Mouse (Mus musculus) limb, embryonic 15.5 days (tissue): ENCODE results near the gene Iqcf3. TPM values are rescaled to one million over a fixed set of nuclear protein-coding genes. Genes with fewer than 3 reads are reported as not detected.

Experiments used
- ATAC-seq: fragments of 200-750 bp; cut with Nextera tagmentation; 2 replicates; pipeline ENCODE4 v1.8.0; 2017; ENCODE audit warnings: low read depth, moderate TSS enrichment; ENCODE audit not compliant: insufficient number of reproducible peaks, low FRiP score, low TSS enrichment
- H3K27ac ChIP-seq: fragments of 300-500 bp; sonication (generic); 2 replicates; pipeline ENCODE4 v1.5.1; 2015; ENCODE audit warnings: moderate library complexity, mild to moderate bottlenecking, inconsistent platforms
- H3K27me3 ChIP-seq: fragments of 300-500 bp; sonication (generic); 2 replicates; pipeline ENCODE4 v1.6.1; 2015; ENCODE audit warnings: inconsistent platforms
- H3K36me3 ChIP-seq: fragments of 300-500 bp; sonication (generic); 2 replicates; pipeline ENCODE4 v1.6.1; 2015; ENCODE audit warnings: inconsistent platforms
- H3K4me1 ChIP-seq: fragments of 300-500 bp; sonication (generic); 2 replicates; pipeline ENCODE4 v1.6.1; 2015; ENCODE audit warnings: inconsistent platforms
- H3K4me2 ChIP-seq: fragments of 300-500 bp; sonication (generic); 2 replicates; pipeline ENCODE4 v1.6.1; 2015; ENCODE audit warnings: mild to moderate bottlenecking, inconsistent platforms
- H3K4me3 ChIP-seq: fragments of 300-500 bp; sonication (generic); 2 replicates; pipeline ENCODE4 v1.5.1; 2015; ENCODE audit warnings: mild to moderate bottlenecking, inconsistent platforms
- H3K9ac ChIP-seq: fragments of 300-500 bp; sonication (generic); 2 replicates; pipeline ENCODE4 v1.6.1; 2015; ENCODE audit warnings: inconsistent platforms
- H3K9me3 ChIP-seq: fragments of 300-500 bp; sonication (generic); 2 replicates; pipeline ENCODE4 v1.6.1; 2016; ENCODE audit warnings: inconsistent platforms
- WGBS: fragments of 180-500 bp; shearing (Covaris S2); methylation state at CpG from one replicate; pipeline ENCODE4 v1.1.7; 2015; 5-methylcytosine and 5-hydroxymethylcytosine counted together
- polyA plus RNA-seq: library from polyadenylated mRNA; unstranded; fragments of >200 nt; fragmentation: Nextera tagmentation; extraction: Ambion mirVana; gene quantifications from 2 replicates; pipeline ENCODE4 v1.2.1, GENCODE M21; 2015

Iqcf3 gene
- polyA plus RNA-seq, 1 experiment from 2014 or later: not detected

GRCm38 (mm10) chr9:106469776-106470175 is 91.7 kb downstream of the Iqcf3 start:
- no peak overlapping the region for H3K4me3 ChIP-seq
- H3K27ac ChIP-seq: no peak overlapping the region
- peaks cover 3% of the 10 kb centered on the region; the same call in 1 of the 2 replicates for H3K27me3 ChIP-seq
- no peak overlapping the region for H3K4me2 ChIP-seq
- ATAC-seq: no peak
- peaks cover 36% of the 10 kb centered on the region for H3K4me1 ChIP-seq
- H3K9me3 ChIP-seq: no peaks in the 10 kb centered on the region
- H3K36me3 ChIP-seq: no peaks in the 10 kb centered on the region
- no peak overlapping the region for H3K9ac ChIP-seq
- WGBS: 60% methylated on average over 9 of the region's 9 CpGs

- Histone ChIP-seq H3K27me3 (peaks cover 3% of the 10 kb centered on the region; the same call in 1 of the 2 replicates), H3K27ac (no peak overlapping the region), H3K9me3 (no peaks in the 10 kb centered on the region), H3K9ac (no peak overlapping the region), H3K4me3 (no peak overlapping the region), H3K36me3 (no peaks in the 10 kb centered on the region), H3K4me2 (no peak overlapping the region), H3K4me1 (peaks cover 36% of the 10 kb centered on the region)
- no peak for ATAC-seq
- WGBS: 68% methylated on average over 6 of the region's 6 CpGs
Measured at GRCm38 (mm10) chr9:106469317-106469716, 92.1 kb downstream of the Iqcf3 start.

GRCm38 (mm10) chr9:106467746-106468145 is 93.7 kb downstream of the Iqcf3 start:
- 89% methylated on average over 7 of the region's 7 CpGs for WGBS
- Histone ChIP-seq H3K9me3 (no peaks in the 10 kb centered on the region), H3K27me3 (0 out of 2 replicates have a peak, but pooled peaks cover 5% of the 10 kb centered on the region), H3K4me2 (no peak overlapping the region), H3K4me1 (peaks cover 36% of the 10 kb centered on the region), H3K9ac (no peak overlapping the region), H3K36me3 (peaks cover 10% of the 10 kb centered on the region), H3K4me3 (no peak overlapping the region), H3K27ac (no peak overlapping the region)
- no peak for ATAC-seq

- Histone ChIP-seq H3K9ac (no peak overlapping the region), H3K9me3 (no peaks in the 10 kb centered on the region), H3K4me2 (no peak overlapping the region), H3K27me3 (0 out of 2 replicates have a peak, but pooled peaks cover 5% of the 10 kb centered on the region), H3K36me3 (peaks cover 19% of the 10 kb centered on the region), H3K4me1 (peaks cover 29% of the 10 kb centered on the region), H3K27ac (no peak overlapping the region), H3K4me3 (no peak overlapping the region)
- 94% methylated on average over 6 of the region's 6 CpGs for WGBS
- no peak for ATAC-seq
Measured at GRCm38 (mm10) chr9:106466721-106467120, 94.7 kb downstream of the Iqcf3 start.

- H3K4me1 ChIP-seq: peaks cover 23% of the 10 kb centered on the region
- peak within 1 kb of the TSS; percentile 50 for H3K27ac ChIP-seq
- H3K9me3 ChIP-seq: no peaks in the 10 kb centered on the region
- H3K4me3 ChIP-seq: peak within 1 kb of the TSS; percentile 59
- ATAC-seq: no peak
- H3K27me3 ChIP-seq: 0 out of 2 replicates have a peak, but pooled peaks cover 5% of the 10 kb centered on the region
- peak within 1 kb of the TSS; percentile 98 for H3K4me2 ChIP-seq
- 28% methylated on average over 26 of the region's 26 CpGs for WGBS
- peak within 1 kb of the TSS; percentile 65 for H3K9ac ChIP-seq
- H3K36me3 ChIP-seq: peaks cover 27% of the 10 kb centered on the region
Measured at GRCm38 (mm10) chr9:106465571-106466200, 95.7 kb downstream of the Iqcf3 start, which contains the start of gene Gpr62. TSS of gene Gpr62 (minus strand) at chr9:106465938.

- Histone ChIP-seq H3K9me3 (no peaks in the 10 kb centered on the region), H3K36me3 (peaks cover 33% of the 10 kb centered on the region), H3K27me3 (0 out of 2 replicates have a peak, but pooled peaks cover 5% of the 10 kb centered on the region), H3K9ac (peak overlapping the region; percentile 65), H3K4me2 (peak overlapping the region; percentile 98), H3K4me1 (peaks cover 26% of the 10 kb centered on the region), H3K27ac (peak overlapping the region; percentile 50), H3K4me3 (peak overlapping the region; percentile 59)
- ATAC-seq: peak; percentile 50; the same call in 1 of the 2 replicates
- 1% methylated on average over 98 of the region's 99 CpGs for WGBS
Measured at GRCm38 (mm10) chr9:106464751-106465541, 96.5 kb downstream of the Iqcf3 start.

GRCm38 (mm10) chr9:106463122-106464063 is 98.0 kb downstream of the Iqcf3 start:
- Histone ChIP-seq H3K9me3 (no peaks in the 10 kb centered on the region), H3K4me2 (no peak overlapping the region), H3K36me3 (peaks cover 38% of the 10 kb centered on the region), H3K27ac (no peak overlapping the region), H3K9ac (no peak overlapping the region), H3K27me3 (0 out of 2 replicates have a peak, but pooled peaks cover 5% of the 10 kb centered on the region), H3K4me3 (no peak overlapping the region), H3K4me1 (peaks cover 32% of the 10 kb centered on the region)
- no peak for ATAC-seq
- 83% methylated on average over 21 of the region's 21 CpGs for WGBS

GRCm38 (mm10) chr9:106462430-106462800 is 99.0 kb downstream of the Iqcf3 start:
- no peak for ATAC-seq
- 90% methylated on average over 12 of the region's 12 CpGs for WGBS
- H3K4me2 ChIP-seq: no peak overlapping the region
- no peak overlapping the region for H3K4me3 ChIP-seq
- peaks cover 39% of the 10 kb centered on the region for H3K4me1 ChIP-seq
- H3K36me3 ChIP-seq: peaks cover 38% of the 10 kb centered on the region
- no peak overlapping the region for H3K9ac ChIP-seq
- H3K9me3 ChIP-seq: no peaks in the 10 kb centered on the region
- H3K27ac ChIP-seq: no peak overlapping the region
- 0 out of 2 replicates have a peak, but pooled peaks cover 5% of the 10 kb centered on the region for H3K27me3 ChIP-seq

GRCm38 (mm10) chr9:106461641-106462429 is 99.6 kb downstream of the Iqcf3 start:
- ATAC-seq: no peak
- no peaks in the 10 kb centered on the region for H3K9me3 ChIP-seq

GRCm38 (mm10) chr9:106461026-106461415 is 100.4 kb downstream of the Iqcf3 start:
- Histone ChIP-seq H3K9ac (no peak overlapping the region), H3K27ac (no peak overlapping the region), H3K4me1 (peaks cover 52% of the 10 kb centered on the region), H3K27me3 (0 out of 2 replicates have a peak, but pooled peaks cover 5% of the 10 kb centered on the region), H3K9me3 (no peaks in the 10 kb centered on the region), H3K4me3 (no peak overlapping the region), H3K36me3 (peaks cover 40% of the 10 kb centered on the region), H3K4me2 (no peak overlapping the region)
- ATAC-seq: no peak
- 90% methylated on average over 9 of the region's 9 CpGs for WGBS

More at GRCm38 (mm10) chr9:106461641-106462429, 99.6 kb downstream of the Iqcf3 start:
- Histone ChIP-seq H3K4me2 (no peak overlapping the region), H3K4me1 (peaks cover 44% of the 10 kb centered on the region), H3K4me3 (no peak overlapping the region), H3K27me3 (0 out of 2 replicates have a peak, but pooled peaks cover 5% of the 10 kb centered on the region), H3K9ac (no peak overlapping the region), H3K27ac (no peak overlapping the region), H3K36me3 (peaks cover 40% of the 10 kb centered on the region)
- 80% methylated on average over 16 of the region's 16 CpGs for WGBS
